Mouse (Mus musculus): ENCODE measurements around the gene Carmil1.

DNA sequence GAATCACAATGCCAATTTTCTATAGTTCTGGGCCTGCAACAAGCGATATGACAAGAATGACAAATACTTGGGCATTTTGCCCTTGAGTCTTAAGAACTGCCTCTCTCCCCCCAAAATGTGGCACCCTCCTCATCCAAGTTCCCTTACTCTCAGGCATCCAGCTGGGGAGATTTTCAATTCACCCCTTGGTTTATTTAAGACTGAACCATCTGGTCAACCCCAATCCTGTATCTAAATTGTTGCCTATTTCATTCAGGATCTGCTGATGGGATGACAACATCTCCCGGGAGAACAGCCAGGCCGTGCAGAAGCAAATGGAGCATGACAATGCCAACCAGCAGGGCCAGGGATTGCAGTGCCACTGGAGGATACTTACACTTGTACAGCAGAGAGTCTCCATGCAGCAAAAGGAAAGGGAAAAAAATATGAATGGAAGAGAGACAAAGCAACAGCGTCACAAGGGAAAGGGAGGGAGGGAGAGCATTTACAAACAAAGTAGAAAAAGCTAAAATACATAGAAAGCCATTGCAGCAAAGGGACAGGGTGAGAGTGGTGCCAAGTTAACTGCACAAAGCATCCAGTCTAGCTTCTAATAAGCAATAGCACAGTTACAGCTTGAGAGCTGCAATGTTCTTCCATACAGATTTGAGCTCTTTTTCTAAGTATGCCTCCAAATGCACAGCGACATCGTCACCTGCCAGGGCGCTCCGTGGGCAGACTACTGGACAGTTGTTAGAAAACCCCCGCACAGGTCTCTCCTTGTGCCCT is 231.1 kb downstream of the Carmil1 start:
- TF ChIP-seq CTCF (IDR thresholded peaks at IDR 0.05; ENCODE audit: borderline replicate concordance, insufficient read depth, low read length) = no peak
- no peak for TF ChIP-seq POLR2A (IDR thresholded peaks at IDR 0.05; ENCODE audit: low read depth, low read length)
